Mouse (Mus musculus) forebrain, embryonic 16.5 days (tissue): ENCODE measurements around the gene Cd47. TPM values are rescaled to one million over a fixed set of nuclear protein-coding genes. Genes with fewer than 3 reads are reported as not detected.

Experiments
- ATAC-seq: fragments of 200-750 bp; cut with Nextera tagmentation; 2 replicates; pipeline ENCODE4 v1.8.0; 2017; ENCODE audit warnings: mild to moderate bottlenecking, moderate library complexity
- H3K27ac ChIP-seq: fragments of 300-500 bp; sonication (generic); 2 replicates; pipeline ENCODE4 v1.5.1; 2014; ENCODE audit warnings: low read length, control low read depth
- H3K27me3 ChIP-seq: fragments of 300-500 bp; sonication (generic); replicated peaks from 2 replicates; pipeline ENCODE4 v1.6.1; 2014; ENCODE audit warnings: low read length; ENCODE audit not compliant: control insufficient read depth, insufficient read depth
- H3K36me3 ChIP-seq: fragments of 300-500 bp; sonication (generic); 2 replicates; pipeline ENCODE4 v1.6.1; 2014; ENCODE audit not compliant: control insufficient read depth, insufficient read depth
- H3K4me1 ChIP-seq: fragments of 300-500 bp; sonication (generic); replicated peaks from 2 replicates; pipeline ENCODE4 v1.6.1; 2014; ENCODE audit warnings: low read length; ENCODE audit not compliant: control insufficient read depth, insufficient read depth
- H3K4me2 ChIP-seq: fragments of 300-500 bp; sonication (generic); 2 replicates; pipeline ENCODE4 v1.6.1; 2014; ENCODE audit warnings: mild to moderate bottlenecking, low read length, control low read depth
- H3K4me3 ChIP-seq: fragments of 300-500 bp; sonication (generic); replicated peaks from 2 replicates; pipeline ENCODE4 v1.5.1; 2014; ENCODE audit warnings: mild to moderate bottlenecking, low read length, control low read depth
- H3K9ac ChIP-seq: fragments of 300-500 bp; sonication (generic); replicated peaks from 2 replicates; pipeline ENCODE4 v1.6.1; 2014; ENCODE audit warnings: low read depth, low read length, control low read depth
- H3K9me3 ChIP-seq: fragments of 300-500 bp; sonication (generic); 2 replicates; pipeline ENCODE4 v1.6.1; 2016; ENCODE audit warnings: low read length; ENCODE audit not compliant: control insufficient read depth
- WGBS: fragments of 180-500 bp; shearing (Covaris S2); extraction: QIAGEN DNeasy Blood & Tissue Kit; methylation state at CpG from one replicate; pipeline ENCODE4 v1.1.7; 2014; 5-methylcytosine and 5-hydroxymethylcytosine counted together
- polyA plus RNA-seq: library from polyadenylated mRNA; unstranded; fragments of >200 nt; fragmentation: Nextera tagmentation; extraction: Ambion mirVana; gene quantifications from 2 replicates; pipeline ENCODE4 v1.2.1, GENCODE M21; 2015

Cd47 gene
- polyA plus RNA-seq, 1 experiment from 2014 or later = 131 TPM

DNA sequence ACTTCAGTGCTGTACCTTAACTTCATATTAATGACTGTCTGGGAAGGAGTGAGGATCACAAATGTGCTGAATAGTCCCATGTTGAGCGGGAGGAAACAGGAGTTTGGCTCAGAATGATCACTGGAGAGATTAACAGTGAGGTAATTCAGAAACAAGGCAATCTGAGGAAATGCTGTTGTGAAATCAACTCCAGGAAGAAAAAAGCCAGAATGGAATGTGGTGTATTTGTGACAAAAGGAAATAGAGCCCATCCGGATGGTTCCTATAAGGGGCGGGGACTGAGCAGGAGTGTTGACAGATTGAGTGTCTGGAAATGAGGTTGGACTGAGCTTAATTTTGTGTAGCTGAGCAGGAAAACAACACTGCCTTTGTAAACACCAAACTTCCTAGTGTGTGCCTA lies 153.5 kb downstream of the Cd47 start:
- H3K4me3 ChIP-seq = no peak overlapping the region
- H3K4me1 ChIP-seq = peaks cover 6% of the 10 kb centered on the region; the same call in 1 of the 2 replicates
- WGBS = 72% methylated on average over 3 of the region's 3 CpGs
- no peaks in the 10 kb centered on the region for H3K27me3 ChIP-seq
- no peak for ATAC-seq
- no peaks in the 10 kb centered on the region for H3K36me3 ChIP-seq
- H3K9me3 ChIP-seq = no peaks in the 10 kb centered on the region
- H3K27ac ChIP-seq = no peak overlapping the region
- H3K9ac ChIP-seq = no peak overlapping the region
- H3K4me2 ChIP-seq = no peak overlapping the region

DNA sequence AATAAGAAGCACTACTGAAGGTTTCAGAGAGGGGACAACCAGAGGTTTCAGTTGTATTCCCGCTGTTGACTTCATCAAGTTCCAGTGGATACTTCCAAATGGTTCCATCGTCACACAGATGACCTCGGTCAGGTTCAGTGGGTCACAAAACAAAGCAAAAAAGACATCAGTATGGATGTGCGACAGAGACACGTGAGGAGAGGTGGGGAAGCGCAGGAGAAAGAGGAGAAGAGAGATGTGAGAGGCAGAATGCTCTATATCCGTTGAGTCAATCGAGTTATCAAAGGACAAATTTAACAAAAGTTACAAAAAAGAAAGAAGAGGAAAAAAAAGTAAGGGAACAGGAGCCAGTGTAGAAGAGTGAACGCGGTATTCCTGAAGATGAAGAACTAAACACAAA lies 154.6 kb downstream of the Cd47 start:
- Histone ChIP-seq H3K36me3 (no peaks in the 10 kb centered on the region), H3K4me3 (no peak overlapping the region), H3K27ac (no peak overlapping the region), H3K9me3 (no peaks in the 10 kb centered on the region), H3K4me1 (peaks cover 6% of the 10 kb centered on the region; the same call in 1 of the 2 replicates), H3K27me3 (no peaks in the 10 kb centered on the region), H3K4me2 (no peak overlapping the region), H3K9ac (no peak overlapping the region)
- no peak for ATAC-seq
- WGBS = 97% methylated on average over 10 of the region's 10 CpGs

DNA sequence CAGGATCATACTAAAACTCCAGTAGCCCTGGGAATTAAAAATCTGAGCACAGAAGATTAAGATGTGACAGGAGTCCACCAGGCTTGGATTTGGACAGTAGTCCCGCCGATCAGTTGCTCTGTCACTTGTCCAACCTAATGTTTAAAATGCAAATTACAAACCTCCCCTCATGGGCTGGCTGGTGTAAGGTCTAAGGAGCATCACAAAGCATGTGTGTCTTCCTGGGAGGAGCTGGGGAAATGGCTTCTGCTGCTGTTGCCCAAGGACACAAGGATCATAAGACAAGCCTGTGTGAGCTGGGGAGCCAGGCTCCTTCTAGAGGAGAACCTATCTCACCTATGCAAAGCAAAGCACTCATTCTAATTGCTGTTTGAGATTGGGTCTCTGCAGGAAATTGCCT lies 155.0 kb downstream of the Cd47 start:
- H3K4me2 ChIP-seq = no peak overlapping the region
- H3K36me3 ChIP-seq = no peaks in the 10 kb centered on the region
- no peak overlapping the region for H3K4me3 ChIP-seq
- no peak for ATAC-seq
- peaks cover 6% of the 10 kb centered on the region; the same call in 1 of the 2 replicates for H3K4me1 ChIP-seq
- WGBS = 91% methylated on average over 2 of the region's 2 CpGs
- no peaks in the 10 kb centered on the region for H3K27me3 ChIP-seq
- no peaks in the 10 kb centered on the region for H3K9me3 ChIP-seq
- no peak overlapping the region for H3K27ac ChIP-seq
- H3K9ac ChIP-seq = no peak overlapping the region

DNA sequence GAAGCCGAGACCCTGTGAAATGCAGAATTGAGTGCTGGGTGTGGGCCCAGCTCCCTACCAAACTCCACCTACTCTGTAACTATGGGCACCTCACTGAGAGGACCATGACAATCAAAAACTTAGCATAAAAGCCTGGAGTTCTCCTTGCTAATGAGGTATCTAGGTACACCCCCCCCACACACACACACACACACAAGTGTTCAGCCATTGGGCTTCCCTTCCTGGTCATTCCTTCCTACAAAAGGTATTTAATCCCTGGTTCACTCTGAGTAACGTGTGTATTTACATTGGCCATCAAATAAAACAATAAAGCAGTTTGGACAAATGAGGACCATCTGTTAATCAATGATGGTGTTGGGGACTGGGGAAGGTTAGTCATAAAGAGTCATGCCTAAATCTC lies 155.6 kb downstream of the Cd47 start:
- Histone ChIP-seq H3K27me3 (no peaks in the 10 kb centered on the region), H3K4me2 (no peak overlapping the region), H3K9ac (no peak overlapping the region), H3K4me3 (no peak overlapping the region), H3K9me3 (no peaks in the 10 kb centered on the region), H3K4me1 (peaks cover 6% of the 10 kb centered on the region; the same call in 1 of the 2 replicates), H3K36me3 (no peaks in the 10 kb centered on the region), H3K27ac (no peak overlapping the region)
- ATAC-seq = no peak
- 74% methylated on average over 2 of the region's 2 CpGs for WGBS

DNA sequence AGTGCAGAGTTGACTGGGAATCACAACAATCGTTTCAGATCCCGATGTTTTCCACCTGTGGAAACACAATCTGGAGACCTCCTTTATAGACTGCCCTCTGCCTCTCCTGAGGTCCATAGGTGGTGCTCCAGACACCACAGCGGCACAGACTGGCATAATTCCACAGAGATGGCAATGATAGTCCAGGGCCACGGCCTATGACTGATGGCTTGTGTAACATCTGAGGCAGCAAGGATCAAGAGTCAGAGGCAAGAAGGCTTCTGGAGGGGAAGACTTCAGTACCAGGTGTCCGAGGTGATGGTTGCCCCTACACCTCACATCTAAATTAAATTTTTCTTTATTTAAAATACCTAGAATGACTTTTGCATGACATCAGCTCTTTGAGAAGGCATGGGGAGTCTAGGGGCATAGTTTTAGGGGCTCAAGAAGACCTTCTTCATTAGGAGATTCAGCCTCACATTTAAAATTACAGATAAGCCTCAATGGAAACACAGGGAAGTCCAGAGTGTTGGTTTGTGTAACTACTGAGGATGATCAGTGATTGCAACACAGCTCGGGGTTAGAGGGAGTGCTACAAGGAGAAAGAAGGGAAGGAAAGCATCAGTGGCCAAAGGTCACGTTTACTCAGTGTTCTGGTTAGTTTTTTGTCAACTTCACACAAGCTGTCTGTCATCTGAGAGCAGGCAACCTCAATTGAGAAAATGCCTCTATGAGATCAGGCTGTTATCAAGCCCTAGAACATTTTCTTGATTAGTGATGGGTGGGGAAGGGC lies 156.4 kb downstream of the Cd47 start:
- peaks cover 5% of the 10 kb centered on the region; the same call in 1 of the 2 replicates for H3K4me1 ChIP-seq
- no peak overlapping the region for H3K4me2 ChIP-seq
- H3K27ac ChIP-seq = no peak overlapping the region
- ATAC-seq = no peak
- no peak overlapping the region for H3K4me3 ChIP-seq
- H3K9me3 ChIP-seq = no peaks in the 10 kb centered on the region
- H3K9ac ChIP-seq = no peak overlapping the region
- 91% methylated on average over 7 of the region's 7 CpGs for WGBS
- H3K27me3 ChIP-seq = no peaks in the 10 kb centered on the region
- no peaks in the 10 kb centered on the region for H3K36me3 ChIP-seq

DNA sequence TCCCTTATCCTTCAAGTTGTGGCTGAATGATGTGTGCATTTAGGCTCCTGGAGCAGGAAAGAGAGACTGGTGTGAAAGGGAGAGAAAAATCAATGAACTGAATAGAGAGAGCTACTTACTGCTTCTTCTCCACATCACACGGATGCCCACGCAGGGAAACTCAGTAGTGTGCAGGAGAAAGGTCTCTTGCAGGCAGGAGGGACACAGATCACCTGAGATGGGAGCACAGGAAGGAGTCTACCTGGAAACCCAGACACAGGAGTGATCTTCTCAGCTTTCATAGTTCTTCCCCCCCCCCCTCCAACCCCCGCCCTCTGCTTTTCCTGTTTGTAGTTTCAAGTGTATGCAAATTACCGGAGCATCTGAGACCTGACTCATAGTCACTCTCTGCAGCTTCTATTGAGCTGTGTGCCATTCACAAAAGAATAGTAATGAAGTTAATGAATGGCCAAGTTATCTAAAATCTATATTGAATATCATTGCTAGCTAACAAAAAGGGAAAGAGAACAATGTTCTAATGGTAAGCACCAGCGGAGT lies 158.6 kb downstream of the Cd47 start:
- H3K4me3 ChIP-seq = no peak overlapping the region
- H3K27me3 ChIP-seq = no peaks in the 10 kb centered on the region
- no peak overlapping the region for H3K4me2 ChIP-seq
- no peak overlapping the region for H3K27ac ChIP-seq
- H3K9ac ChIP-seq = no peak overlapping the region
- 80% methylated on average over 5 of the region's 5 CpGs for WGBS
- H3K36me3 ChIP-seq = no peaks in the 10 kb centered on the region
- no peaks in the 10 kb centered on the region for H3K4me1 ChIP-seq
- ATAC-seq = no peak
- H3K9me3 ChIP-seq = no peaks in the 10 kb centered on the region

DNA sequence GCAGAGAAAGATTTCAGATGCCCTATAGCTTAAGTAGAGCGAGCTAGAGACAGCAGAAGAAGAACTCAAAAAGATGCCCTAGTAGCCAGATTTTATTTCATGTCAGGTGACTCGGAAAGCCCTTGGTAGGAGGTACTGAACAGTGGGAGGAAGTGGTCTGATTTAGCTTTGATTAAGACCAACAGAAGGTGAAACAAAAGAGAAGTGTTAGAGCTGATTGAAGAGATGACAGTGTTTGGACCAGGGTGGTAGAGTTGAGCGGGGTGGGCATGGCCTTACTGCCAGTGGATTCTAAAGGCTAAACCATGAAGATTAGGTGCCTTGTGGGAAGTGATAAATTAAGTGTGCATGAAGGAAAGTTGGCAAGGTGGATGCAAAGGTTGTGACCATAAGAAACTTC lies 162.0 kb downstream of the Cd47 start:
- H3K27ac ChIP-seq = no peak overlapping the region
- H3K4me3 ChIP-seq = no peak overlapping the region
- no peak overlapping the region for H3K9ac ChIP-seq
- no peak for ATAC-seq
- 81% methylated on average over 3 of the region's 3 CpGs for WGBS
- no peaks in the 10 kb centered on the region for H3K27me3 ChIP-seq
- H3K36me3 ChIP-seq = no peaks in the 10 kb centered on the region
- H3K4me2 ChIP-seq = no peak overlapping the region
- peaks cover 15% of the 10 kb centered on the region for H3K4me1 ChIP-seq
- H3K9me3 ChIP-seq = no peaks in the 10 kb centered on the region

DNA sequence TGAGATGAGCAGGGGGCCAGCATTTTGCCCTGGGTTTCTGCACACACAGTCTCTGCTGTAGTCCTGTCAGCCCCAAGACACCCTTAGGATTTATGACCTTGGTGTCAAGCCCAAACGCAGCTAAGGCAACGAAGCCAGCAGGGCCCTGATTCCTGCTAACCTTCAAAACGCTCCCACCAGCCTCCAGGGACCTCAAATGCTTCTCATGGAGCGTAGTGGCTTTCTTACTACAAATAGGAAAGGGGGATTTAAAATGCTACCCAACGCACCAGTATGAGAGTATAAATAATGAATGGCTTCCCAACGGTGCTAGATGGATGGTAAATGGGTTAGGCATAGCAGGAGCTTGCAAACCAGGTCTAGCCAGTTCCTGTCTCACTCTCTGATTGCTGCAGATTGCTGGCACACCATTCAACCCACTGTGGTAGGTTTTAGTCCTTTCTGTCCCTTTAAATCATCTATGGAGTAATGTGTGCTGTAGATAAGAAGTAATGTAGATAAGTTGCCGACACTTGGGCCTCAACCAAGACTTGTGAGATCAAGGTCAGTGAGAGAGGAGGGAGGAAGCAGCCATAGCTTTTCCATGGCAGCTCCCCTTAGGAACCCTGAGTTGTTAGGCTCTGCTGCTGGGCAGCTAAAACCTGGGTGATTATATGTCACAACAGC lies 164.1 kb downstream of the Cd47 start:
- Histone ChIP-seq H3K27ac (no peak overlapping the region), H3K27me3 (no peaks in the 10 kb centered on the region), H3K9ac (no peak overlapping the region), H3K4me3 (no peak overlapping the region), H3K36me3 (no peaks in the 10 kb centered on the region), H3K9me3 (no peaks in the 10 kb centered on the region), H3K4me2 (no peak overlapping the region), H3K4me1 (peaks cover 17% of the 10 kb centered on the region)
- 80% methylated on average over 7 of the region's 7 CpGs for WGBS
- ATAC-seq = no peak
